Mouse (Mus musculus) spleen, postnatal 14 days (tissue): Measurements from ENCODE around the gene Calu.
"Not testable (repeated sequence)": the region's sequence is repeated elsewhere in the genome, so short reads cannot be mapped to it uniquely, and the experiment has no call there.

Experiments
- DNase-seq, 2 experiments: peaks; one replicate each; pipeline ENCODE4 v3.0.0; 2021 to 2022; ENCODE audit warnings: low spot score in 2 of 2

Gene Calu

GRCm38 (mm10) chr6:29347665-29348370, at the start of gene Calu:
Calu (plus strand) TSS chr6:29348069.
- DNase-seq, result peak; percentile 97 to 98

DNA sequence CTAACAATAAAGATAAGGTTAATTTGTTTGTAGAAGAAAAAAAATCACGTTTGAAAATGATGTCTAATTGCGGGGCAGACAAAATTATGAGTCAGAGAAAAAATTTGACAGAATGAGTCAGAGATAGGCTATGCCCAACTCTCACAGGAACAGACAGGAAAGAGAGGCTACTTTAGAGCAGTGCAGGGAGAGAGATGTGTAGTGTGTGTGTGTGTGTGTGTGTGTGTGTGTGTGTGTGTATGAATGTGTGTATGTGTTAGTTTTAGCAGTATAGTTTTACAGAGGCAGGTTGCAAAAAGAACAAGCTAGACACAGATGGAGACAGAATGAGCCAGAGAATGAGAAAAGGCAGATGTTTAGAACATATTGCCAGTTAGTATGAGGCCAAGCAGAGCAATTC, 48.8 kb upstream of the Calu start:
- DNase-seq, result no peak

GRCm38 (mm10) chr6:29303251-29303650, 44.6 kb upstream of the Calu start:
- no peak for DNase-seq

DNA sequence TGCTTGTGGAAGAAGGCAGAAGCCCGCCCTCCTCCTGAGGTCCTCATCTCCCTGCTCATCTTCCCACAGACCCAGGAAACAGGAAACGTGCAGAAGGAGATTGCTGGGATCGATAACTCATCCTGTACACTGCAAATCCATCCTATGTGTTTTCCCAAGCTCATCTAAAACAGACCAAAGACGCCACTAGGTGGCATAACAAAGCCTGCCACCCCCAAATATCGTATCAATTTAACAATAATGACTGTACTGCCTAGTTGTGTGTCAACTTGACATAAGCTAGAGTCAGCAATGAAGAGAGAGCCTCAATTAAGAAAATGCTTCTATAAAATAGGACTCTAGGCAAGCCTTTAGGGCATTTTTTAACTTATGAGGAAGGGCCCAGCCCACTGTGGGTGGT, 44.1 kb upstream of the Calu start:
- DNase-seq, result no peak

- DNase-seq, result no peak
Observed at GRCm38 (mm10) chr6:29305462-29305861, 42.4 kb upstream of the Calu start.

DNA sequence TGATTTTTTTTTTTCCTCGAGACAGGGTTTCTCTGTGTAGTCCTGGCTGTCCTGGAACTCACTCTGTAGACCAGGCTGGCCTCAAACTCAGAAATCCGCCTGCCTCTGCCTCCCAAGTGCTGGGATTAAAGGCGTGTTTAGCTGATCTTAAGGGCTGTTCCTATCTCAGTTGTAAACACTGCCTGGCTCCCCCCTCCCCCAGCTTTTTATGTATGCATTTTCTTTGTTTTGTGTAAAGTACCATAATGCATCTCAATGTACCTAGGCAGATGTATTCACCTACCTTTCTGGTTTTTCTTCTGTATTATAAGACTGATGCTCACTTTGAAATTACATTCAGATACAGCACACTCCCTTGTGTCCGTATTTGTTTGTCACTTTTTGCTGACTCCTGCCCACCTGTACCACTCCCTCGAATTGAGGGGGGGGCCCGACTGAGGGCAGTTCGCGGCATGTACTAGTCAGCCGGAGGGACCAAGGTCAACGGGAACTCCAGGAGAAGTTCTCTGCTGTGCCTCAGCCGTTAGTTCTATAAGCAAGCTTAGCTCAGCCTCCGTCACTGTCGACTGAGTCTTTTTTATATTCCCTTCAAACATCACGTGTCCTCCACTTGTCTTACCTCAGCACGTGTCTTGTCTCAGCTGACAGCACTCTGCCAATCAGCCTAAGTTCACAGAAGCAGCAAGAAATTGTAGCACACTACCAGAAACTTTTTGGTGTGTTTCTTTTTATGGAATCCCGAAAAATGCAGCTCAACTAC, 38.8 kb upstream of the Calu start:
- no peak for DNase-seq

- no peak for DNase-seq
Observed at GRCm38 (mm10) chr6:29313690-29314202, 34.1 kb upstream of the Calu start.

DNA sequence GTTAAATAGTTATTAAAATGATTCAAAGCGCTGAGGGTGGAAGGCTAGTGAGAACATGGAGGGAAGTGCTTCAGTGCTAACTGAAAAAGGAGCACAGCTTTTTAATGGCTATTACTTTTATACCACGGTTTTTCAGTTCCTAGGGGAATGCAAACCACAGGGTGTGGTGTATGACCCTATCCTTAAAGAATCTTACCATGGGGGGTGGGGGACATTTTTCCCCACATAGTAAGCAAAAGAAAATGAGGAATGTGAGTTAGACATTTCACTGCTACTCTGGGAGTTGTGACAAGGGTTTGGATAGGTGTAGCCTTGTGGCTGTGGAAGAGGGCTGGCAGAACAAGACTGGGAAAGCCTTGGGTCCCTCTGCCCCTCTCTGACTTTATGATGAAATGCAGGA, 30.6 kb upstream of the Calu start:
- no peak for DNase-seq

GRCm38 (mm10) chr6:29317941-29318340, 29.9 kb upstream of the Calu start:
- DNase-seq, result no peak

DNA sequence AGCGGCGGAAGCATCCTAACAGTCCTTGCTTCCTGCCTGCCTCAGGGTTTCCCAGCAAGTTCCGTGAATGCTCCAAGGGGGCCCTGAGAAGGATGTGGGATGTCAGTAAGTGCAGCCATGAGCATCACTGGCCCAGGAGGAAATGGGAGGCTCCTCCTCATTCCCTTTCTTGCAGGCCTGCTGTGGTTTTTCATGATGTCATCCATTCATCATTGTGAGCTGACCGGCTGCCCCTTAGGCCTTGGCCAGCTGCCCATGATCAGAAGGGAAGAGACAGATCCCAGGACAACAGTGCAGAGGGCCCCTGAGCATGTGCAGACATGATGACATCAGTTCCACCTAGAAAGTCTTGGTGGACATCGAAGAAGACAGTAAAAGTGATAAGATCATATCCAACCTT, 29.0 kb upstream of the Calu start, which contains the start of gene Fam71f1:
TSS of gene Fam71f1 (plus strand) at position 262 of the 400 bp plus-strand sequence.
- no peak for DNase-seq

DNA sequence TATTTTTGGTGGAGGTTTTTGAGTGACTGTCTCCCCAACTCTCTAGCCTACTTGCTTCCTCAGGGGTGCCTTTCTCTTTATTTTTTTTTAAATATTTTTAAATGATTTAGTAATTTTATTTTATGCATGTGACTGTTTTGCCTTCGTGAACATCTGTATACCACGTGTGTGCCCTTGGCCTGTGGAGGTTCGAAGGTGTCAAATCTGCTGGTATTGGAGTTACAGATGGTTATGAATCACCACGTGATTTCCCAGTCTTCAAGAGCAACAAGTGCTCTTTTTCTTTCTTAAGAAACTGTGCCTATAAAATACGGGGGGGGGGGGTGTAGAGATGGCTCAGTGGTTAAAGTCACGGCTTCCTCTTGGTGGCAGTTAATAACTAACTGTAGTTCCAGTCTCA, 26.3 kb upstream of the Calu start:
- DNase-seq, result no peak

DNA sequence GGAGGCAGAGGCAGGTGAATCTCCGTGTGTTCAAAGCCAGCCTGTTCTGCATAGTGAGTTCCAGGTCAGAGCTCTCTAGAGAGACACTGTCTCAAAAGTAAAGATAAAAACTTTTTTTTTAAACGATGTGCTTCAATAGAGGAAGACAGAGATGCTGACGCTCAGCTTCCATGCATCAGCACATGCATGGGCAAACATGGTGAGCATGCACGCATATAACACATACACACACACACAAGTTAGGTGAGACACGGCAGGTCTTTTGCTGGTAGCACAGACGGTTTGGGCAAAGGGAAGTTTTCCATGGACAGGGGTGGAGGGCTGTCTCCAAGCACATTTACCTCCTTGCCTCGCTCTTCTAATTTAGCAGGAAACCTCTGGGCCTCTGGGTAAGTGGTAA, 25.7 kb upstream of the Calu start:
- DNase-seq, result no peak

DNA sequence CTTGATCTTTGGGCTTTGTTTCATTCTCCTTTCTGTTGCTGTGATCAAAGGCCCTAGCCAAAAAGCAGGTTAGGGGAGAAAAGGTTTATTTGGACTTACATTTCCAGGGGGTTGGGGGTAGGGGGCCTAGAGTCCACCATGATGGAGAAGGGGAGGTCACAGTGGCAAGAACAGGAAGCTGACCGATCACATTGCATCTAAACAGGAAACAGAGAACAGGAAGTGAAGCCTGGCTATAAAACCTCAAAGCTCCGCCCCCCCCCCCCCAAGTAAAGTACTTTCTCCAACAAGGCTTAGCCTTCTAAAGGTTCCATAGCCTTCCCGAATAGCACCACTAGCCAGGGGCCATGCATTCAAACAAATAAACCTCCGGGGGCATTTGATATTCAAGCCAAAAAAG, 25.1 kb upstream of the Calu start:
- no peak for DNase-seq

GRCm38 (mm10) chr6:29326961-29327360, 20.9 kb upstream of the Calu start:
- DNase-seq, result no peak

GRCm38 (mm10) chr6:29329514-29329913, 18.4 kb upstream of the Calu start:
- no peak for DNase-seq

- not testable (repeated sequence) for DNase-seq
Observed at GRCm38 (mm10) chr6:29346512-29346911, 1.4 kb upstream of the Calu start.

DNA sequence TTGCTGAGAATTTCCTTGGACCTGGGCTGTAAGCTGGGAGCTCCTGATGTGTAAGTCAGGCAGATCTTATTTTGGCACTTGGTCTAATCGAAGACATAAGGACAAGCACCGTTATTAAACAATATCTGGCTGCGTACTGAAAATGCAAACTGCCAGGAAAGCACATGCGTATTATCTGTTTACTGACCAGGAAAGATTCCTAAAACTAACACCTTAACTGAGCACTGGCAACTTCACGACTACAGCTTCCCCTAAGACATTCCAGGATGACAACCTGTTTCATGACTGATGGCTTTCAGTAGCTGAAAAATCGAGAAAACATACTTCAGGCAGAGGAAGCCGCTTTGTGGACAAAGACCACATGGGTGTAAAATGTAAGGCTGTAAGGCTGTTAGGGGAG, 680 bp upstream of the Calu start:
- DNase-seq, result no peak

GRCm38 (mm10) chr6:29348371-29348724, 479 bp downstream of the Calu start:
- no peak for DNase-seq

DNA sequence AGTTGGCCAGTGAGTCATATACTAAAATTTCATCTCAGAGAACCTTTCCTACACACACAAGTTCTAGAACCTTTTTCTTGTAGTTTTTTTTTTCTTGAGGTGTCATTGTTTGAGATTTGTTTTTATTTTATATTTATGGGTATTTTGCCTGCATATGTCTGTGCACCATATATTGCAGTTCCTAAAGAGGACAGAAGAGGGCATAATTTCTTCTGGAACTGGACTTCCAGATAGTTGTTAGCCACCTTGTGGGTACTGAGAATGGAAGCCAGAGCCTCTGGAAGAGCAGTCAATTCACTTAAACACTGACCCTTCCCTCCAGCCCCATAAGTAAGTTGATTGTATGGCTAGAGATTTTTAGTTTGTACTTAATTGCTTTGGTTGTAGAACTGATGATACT, 3.7 kb downstream of the Calu start:
- DNase-seq, result no peak

DNA sequence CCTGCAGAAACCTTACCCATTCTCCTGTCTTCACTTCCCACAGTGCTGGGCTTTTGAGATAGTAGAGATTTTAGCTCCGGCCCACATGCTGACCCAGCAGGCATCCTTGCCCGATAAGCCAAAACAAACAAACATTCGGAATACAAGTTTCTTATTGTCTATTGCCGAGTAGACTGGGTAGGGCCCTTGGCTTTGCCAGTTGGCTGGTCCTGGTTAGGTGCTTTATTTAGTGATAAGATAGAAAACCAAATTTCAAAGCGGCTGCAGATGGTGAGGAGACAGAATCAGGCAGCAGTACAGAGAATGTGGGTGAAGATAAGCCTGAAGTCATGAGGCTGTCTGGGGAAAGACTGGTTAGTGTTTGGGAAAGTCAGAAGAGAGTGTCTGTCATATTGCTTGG, 4.9 kb downstream of the Calu start:
- DNase-seq, result no peak

GRCm38 (mm10) chr6:29359386-29359785, 11.5 kb downstream of the Calu start:
- no peak for DNase-seq

- DNase-seq, result no peak
Observed at GRCm38 (mm10) chr6:29360211-29360610, 12.3 kb downstream of the Calu start.
